Mouse (Mus musculus): ENCODE data around the gene Tmem198b. TPM values are rescaled to one million over a fixed set of nuclear protein-coding genes. Genes with fewer than 3 reads are reported as not detected.
"Not testable (repeated sequence)": the region's sequence is repeated elsewhere in the genome, so short reads cannot be mapped to it uniquely, and the experiment has no call there.

Tmem198b gene
- 1 to 10 TPM; 7.9 to 8.1 TPM for total RNA-seq (2021)
- long read RNA-seq, partial matches to known transcripts, result 0 of 3 reads
- long read RNA-seq, other reads (novel, unspliced or antisense), result 1 of 3 reads

DNA sequence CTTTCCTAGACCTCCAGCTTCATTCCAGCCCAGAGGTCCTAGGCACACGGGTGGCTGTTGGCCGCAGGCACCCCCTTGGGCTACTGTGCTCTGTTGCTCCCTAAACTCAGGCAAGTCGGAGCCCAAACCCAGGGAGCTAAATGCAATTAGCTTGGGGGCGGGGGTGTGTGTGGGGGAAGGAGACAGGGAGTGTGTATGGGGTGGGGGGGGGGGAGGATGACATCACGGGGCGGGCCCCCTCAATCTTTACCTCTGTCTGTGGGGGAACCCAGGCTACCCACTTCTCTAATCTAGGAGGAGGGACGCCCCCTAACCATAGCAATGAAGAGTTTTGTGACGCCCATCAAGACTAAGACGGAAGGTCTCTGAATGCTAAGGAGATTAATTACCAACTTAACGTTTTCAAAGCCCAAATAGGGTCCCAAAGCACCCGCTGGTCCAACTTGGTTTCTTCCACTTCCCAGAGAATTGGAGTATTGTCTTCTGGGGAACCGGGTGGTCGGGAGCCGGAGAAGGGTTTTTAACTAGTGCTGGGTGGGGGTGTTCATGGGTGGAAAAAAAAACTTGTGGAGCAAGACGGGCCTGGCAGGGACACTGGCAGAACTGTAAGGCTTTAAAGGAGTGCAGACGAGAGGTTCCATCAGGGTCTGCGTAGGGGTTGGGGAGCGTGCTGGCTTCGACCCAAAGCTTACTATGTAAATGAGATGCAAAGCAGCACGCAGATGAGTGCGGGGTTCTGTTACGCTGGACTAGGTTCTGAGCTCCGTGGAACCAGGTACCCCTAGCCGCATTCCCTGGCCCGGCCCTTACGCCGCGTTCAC is at the start of gene Tmem198b:
Tmem198b (minus strand) TSS at position 100 of the 821 bp plus-strand sequence.
- peak; percentile 69 to 83 for DNase-seq (ENCODE audit: low spot score in 2 of 2)

DNA sequence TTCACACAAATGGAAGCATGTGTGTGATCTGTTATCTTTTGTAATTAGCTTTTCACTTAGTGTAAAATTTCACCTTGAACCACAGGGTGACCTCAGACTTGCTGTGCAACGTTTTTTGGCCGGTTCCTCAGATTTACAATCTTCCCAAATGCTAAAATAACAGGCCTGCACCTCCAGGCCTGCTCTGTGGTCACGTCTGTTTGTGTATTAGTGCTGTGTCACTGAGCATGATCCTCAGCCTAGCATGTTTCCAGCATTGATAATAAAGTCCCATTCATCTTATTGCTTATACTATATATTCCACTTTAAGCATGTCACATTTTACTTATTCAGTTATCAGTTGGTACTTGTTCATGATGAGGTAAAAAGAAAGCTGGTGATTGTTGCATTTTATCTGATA is 46.2 kb upstream of the Tmem198b start:
- no peak for DNase-seq (ENCODE audit: low spot score in 2 of 2)

DNA sequence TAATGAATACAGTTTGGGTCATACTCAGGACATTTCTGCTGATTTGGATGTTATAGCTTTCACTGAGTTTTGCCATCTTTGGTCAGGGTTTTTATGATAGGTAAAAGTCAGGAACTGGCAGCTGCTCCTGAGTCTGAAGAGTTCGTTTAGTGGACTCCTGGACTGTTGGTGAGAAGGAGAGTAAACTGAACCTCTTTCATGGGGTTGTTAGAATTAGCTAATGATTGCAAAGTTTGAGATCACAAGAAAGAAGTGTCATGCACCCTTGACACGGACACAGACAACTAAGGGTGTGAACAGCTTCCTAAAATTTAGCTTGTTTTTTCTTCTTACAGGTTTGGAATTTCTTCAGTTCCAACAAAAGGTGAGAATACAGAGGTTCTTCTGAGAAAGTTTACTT is 44.3 kb upstream of the Tmem198b start:
- DNase-seq (ENCODE audit: low spot score in 2 of 2), result no peak

DNA sequence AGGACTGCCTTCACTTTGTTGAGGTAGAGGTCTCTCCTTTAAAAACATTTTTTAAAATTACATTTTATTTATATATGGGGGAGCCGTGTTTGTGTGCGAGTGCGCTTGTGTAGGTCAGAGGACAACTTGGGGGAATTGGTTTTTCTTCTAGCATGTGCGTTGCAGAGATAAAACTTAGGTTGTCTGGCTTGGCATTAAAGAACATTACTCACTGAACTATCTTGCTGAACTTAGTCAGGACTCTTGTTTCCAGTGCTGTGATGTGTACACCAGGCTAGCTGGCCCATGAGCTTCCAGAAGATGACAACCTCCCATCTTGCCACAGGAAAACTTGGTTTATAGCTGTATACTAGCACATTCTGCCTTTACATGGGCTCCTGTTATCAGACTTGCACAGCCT is 42.5 kb upstream of the Tmem198b start:
- DNase-seq (ENCODE audit: low spot score in 2 of 2), result no peak

DNA sequence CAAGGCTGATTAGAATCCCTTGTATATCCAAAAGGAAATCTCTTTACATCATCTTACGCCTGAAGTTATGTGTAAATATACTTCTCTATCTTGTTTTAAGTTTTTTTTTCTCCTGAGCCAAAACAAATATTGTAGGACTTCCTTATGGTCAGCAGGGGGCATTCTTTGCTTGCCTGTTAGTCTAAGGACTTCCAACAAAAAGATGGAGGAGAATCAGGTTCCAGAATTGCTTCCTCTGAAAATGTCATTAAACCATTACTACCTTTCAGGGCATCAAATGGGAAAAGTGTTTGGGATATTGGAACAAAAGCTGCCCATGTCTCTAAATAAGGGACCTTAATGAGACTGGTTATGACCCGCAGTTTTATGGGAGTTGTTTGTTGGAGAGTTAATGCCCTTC is 41.3 kb upstream of the Tmem198b start:
- peak in 1 of 2 experiments; percentile 40 for DNase-seq (ENCODE audit: low spot score in 2 of 2)

DNA sequence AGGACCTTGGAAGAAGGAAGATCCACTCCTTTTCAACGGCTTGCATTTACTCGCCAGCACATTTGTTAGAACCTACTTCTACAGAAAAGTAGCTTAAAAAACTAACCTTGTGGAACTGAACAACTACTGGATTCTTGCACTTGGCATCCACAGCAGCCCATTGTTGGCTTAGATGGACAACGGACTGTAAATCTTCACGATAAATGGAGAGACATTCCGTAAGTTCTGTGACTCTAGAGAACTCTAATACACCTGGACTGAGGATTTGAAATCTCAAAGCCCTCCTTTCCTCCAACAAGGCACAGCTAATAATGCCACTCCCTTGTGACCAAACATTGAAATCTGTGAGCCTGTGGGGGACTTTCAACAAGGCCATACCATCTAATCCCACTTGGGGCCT is 39.1 kb upstream of the Tmem198b start:
- no peak for DNase-seq (ENCODE audit: low spot score in 2 of 2)

DNA sequence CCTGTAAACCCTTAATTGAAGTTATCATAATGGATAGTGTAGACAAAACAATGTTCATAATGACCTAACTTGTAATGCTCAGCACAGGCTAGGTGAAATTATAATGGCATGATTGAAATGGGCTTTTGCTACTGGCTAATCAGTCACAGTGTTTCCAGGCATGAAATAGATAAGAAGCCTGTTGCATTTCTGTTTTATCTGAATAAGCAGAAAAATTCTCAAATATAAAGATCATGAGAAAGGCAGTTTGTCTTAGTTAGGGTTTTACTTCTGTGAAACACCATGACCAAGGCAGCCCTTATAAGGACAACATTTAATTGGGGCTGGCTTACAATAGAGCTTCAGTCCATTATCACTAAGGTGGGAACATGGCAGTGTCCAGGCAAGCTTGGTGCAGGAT is 36.4 kb upstream of the Tmem198b start:
- no peak for DNase-seq (ENCODE audit: low spot score in 2 of 2)

DNA sequence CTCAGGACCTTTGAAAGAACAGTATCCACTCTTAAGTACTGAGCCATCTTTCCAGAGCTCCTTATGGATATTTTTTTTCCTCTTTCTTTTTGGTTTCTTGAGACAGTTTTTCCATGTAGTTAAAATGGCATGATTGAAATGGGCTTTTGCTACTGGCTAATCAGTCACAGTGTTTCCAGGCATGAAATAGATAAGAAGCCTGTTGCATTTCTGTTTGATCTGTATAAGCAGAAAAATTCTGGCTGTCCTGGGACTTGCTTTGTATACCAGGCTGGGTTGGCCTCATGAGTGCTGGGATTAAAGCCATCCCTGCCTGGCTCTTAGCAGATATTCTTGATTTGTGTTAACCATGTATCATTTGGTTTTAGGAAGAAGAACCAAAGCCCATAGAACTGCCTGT is 35.3 kb upstream of the Tmem198b start:
- no peak for DNase-seq (ENCODE audit: low spot score in 2 of 2)

DNA sequence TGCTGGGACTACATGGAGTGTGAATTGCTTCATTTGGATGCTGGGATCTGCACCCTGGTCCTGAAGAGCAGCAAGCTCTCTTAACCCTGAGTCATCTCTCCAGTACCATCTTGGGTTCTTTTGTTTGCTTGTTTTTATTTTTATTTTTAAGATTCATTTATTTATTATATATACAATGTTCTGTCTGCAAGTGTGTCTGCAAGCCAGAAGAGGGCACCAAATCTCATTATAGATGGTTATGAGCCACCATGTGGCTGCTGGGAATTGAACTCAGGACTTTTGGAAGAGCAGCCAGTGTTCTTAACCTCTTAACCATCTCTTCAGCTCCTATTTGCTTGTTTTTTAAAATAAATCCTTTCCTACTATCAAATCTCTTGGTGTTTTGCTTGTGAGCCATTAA is 33.2 kb upstream of the Tmem198b start:
- DNase-seq (ENCODE audit: low spot score in 2 of 2), result no peak

DNA sequence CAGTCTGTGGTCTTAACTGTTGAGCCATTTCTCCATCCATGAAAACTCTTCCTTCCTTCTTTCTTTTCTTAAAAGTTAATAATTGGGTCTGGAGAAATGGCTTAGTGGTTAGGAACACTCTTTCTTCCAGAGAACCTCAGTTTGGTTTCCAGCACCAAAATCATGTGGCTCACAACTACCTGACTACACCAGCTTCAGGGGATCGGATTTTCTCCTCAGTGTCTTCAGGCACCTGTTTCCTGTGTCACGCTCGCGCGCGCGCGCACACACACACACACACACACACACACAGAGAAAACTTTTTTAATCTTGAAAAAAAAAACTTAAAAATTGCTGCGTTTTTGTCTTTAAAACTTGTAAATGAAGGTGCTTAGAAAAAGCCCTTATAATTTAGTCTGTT is 19.7 kb upstream of the Tmem198b start:
- DNase-seq (ENCODE audit: low spot score in 2 of 2), result no peak

DNA sequence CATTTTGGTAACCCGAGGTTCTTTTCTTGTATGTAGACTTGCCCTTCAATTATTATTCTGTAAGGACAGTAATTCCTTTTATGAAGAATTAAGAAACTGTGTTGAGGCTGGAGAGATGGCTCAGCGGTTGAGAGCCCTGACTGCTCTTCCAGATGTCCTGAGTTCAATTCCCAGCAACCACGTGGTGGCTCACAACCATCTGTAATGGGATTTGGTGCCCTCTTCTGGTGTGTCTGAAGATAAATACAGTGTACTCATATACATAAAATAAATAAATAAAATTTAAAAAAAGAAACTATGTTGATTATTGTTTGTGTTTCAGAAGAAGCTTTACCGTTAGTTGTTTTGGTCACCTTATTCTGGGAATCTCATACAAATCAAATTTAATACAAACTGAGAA is 18.9 kb upstream of the Tmem198b start:
- not testable (repeated sequence) for DNase-seq (ENCODE audit: low spot score in 2 of 2)

DNA sequence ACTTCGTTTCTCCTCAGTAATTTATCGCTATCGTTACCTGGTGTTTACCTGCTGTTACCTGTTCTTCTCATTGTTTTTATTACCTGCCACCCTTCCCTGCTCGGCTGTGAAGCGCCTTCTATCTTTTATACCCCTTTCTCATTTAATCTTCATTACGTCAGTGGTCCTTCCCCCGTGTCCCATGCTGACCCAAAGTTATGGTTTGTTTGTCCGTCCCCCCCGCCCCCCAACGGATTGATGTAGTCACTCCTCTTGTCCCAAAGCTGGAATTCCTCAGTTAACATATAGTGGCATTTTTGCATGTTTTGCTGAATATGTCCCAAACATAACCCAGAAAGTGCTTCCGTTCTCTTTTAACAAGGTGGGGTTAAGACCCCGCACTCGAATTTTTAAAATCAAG is 18.0 kb upstream of the Tmem198b start:
- DNase-seq (ENCODE audit: low spot score in 2 of 2), result no peak

DNA sequence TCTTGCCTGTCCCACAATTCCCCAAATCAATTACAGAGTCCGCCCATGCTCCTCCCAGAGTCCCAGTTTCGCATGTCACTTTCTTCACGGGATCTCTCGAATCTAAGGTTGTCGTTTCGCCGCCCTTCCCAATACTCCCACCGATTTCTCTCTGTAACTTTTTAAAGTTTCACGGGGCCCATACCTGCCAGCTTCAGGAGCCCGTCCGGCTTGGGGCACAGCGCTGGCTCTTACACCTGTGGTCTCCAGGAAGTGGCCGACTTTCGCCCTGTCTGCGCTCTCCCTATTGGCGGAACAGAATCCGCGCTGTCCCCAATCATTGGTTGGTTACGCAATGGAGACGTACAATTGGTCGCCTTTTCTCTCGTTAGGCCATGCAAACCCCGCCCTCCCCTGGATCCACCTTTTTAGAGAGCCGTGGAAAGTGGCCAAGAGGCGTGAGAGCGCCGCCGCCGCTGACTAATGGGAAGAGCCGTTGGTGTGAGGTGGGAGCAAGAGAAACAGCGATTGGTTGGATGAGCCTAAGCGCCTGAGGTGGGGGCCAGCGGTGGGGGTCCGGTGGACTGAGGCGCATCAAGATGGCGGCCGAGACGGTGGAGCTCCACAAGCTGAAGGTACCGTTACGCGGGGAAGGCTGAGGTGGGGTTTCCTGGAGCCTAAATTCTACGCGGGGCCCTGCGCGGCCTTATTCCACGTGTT is 17.3 kb upstream of the Tmem198b start, which contains the start of gene Ormdl2:
Ormdl2 (minus strand) TSS at position 288 of the 699 bp plus-strand sequence.
- DNase-seq (ENCODE audit: low spot score in 2 of 2), result peak; percentile 99 to 100

DNA sequence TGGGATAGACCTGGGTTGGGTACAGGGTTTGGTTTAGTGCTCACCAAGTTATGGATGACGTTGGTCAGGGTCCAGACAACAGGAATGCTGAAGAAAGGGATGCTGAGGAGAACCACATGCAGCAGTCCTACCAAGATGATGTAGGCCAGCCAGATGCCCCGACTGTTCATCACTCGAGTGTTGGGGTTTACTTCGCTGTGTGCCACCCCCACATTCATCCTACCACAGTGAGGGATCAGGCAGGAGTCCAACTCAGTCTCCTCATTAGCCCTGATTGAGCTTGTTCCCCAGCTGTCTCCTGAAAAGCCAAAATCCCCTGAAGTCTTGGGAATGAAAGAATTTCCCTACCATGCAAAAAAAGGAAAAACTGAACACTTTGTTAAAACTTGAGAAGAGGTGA is 16.0 kb upstream of the Tmem198b start:
- DNase-seq (ENCODE audit: low spot score in 2 of 2), result peak; percentile 42 to 69

DNA sequence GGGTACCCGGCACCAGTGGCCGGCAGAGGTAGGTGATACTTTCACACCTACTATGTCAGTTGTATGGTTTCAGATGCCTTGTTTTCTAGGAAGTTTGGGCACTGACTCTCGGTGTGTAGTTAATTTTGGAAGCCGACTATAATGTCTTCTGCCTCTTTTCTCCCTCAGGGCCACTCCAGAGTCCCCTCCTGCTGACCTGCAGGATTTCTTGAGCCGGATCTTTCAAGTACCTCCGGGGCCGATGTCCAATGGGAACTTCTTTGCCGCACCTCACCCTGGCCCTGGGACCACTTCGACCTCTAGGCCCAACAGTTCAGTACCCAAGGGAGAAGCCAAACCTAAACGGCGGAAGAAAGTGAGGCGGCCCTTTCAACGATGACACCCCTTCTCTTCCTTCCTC is 12.9 kb upstream of the Tmem198b start, which contains the start of gene Sarnp:
Sarnp (plus strand) TSS at position 301 of the 400 bp plus-strand sequence.
- DNase-seq (ENCODE audit: low spot score in 2 of 2), result no peak

DNA sequence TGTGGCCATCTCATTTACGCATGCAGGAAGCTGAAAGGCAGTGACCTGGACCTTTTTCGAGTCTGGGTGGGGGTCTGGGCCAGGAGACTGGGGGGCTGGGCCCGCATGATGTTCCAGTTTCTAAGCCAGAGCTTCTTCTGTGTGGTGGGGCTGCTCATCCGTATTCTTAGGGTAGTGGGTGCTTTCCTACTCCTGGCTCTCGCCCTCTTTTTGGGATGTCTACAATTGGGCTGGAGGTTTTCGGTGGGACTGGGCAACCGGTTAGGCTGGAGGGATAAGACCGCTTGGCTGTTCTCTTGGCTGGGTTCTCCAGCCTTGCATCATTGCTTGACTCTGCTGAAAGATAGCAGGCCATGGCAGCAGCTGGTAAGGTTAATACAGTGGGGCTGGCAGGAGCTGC is 2.8 kb upstream of the Tmem198b start:
- DNase-seq (ENCODE audit: low spot score in 2 of 2), result no peak

DNA sequence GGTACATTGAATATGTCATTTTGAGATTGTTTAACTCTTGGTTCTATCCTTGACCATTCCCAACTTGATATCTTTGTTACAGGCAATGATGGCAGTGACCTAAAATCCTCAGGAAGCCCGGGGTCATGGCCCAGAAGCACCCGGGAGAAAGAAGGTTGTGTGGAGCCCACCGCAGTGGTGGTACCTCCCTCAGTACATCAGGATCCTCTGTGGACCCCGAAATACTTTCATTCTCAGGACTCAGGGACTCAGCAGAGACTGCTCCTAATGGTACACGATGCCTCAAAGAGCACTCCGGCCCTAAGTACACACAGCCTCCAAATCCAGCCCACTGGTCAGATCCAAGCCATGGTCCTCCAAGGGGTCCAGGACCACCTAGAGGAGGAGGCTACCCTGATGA is 1.9 kb upstream of the Tmem198b start:
- no peak for DNase-seq (ENCODE audit: low spot score in 2 of 2)

DNA sequence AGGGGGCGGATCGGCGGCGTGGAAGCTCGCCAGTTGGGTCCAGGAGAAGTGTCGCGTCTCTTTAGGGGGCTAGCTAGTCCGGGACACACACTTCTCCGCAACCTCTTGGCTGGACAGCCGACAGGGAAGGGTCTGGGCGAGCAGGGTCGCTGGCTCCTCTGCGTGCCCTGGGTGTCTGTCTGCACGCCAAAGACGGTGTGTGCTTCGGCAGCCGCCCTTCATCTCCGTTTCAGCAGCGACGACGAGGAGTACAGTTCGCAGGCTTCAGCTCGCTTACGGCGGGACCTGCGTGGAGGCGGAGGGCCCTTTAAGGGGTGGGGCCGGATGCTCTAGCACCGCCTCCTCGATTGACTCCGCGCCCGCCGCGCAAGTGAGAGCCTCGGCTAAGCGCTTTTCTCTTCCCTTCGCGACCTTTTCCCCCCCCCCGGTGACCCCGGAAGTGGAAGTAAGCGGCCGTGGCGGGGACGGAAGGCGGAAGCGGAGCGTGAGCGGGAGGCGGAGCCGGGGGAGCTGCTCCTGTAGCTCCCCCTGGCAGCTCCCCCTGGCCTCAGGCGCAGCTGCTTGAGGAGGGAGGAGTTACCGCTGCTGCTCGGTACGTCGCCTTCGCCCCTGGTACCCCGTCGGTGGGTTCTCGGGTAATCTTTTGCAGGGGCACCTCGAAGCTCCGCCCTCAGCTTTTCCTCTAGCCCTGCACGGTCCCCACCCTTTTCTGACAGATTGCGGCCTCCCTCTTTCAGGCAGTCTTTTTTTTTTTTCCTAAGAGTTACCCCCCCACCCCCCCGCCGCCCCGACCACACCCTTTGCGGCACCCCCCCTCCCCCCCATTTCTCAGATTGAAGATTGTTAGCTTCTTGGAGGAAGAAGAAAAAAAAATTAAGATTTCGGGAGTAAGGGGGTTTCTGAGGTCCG is 1.2 kb upstream of the Tmem198b start:
- DNase-seq (ENCODE audit: low spot score in 2 of 2), result peak; percentile 95 to 96

DNA sequence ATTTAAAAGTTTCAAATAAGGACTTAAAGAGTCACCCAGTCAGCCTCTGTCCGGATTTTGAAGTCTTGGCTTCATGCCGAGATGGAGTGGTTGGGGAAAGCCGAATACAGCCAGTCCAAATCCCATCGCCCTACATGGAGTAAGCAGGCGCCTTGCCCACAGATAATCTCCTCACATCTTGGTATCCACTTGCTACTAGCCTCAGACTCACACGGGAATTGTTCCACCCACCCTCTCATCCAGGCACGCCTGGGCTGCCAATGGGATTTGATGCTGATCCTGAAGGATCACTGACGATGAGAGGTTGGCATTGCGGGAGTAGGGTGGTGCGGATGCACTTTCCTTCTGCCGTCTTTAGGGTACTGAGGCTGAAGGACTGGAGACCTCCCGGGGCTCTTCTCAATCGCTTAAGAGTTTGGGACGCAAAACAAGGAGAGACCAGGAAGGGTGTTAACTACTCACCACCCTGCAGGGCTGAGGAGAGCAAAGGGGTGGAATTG is 349 bp downstream of the Tmem198b start, which contains the start of gene Dnajc14:
Dnajc14 (plus strand) TSS at position 292 of the 500 bp plus-strand sequence.
- peak; percentile 74 to 77 for DNase-seq (ENCODE audit: low spot score in 2 of 2)

DNA sequence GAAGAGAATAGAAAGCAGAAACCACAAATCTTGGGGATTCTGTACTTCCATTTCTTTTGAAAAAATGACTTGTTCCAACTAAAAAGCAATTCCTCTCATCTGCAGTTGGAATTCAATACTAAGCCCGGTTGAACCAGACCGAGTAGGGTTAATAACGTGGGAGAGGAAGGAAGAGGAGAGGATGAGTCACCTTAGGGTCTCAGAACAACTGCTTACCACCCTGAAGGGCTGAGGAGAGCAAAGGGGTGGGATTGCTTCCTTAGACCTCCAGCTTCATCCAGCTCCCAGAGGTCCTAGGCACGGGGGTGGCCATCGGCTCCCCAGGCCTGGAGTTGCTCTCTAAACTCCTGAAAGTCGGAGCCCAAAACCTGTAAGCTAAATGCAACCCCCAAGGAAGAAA is 809 bp downstream of the Tmem198b start:
- DNase-seq (ENCODE audit: low spot score in 2 of 2), result no peak

DNA sequence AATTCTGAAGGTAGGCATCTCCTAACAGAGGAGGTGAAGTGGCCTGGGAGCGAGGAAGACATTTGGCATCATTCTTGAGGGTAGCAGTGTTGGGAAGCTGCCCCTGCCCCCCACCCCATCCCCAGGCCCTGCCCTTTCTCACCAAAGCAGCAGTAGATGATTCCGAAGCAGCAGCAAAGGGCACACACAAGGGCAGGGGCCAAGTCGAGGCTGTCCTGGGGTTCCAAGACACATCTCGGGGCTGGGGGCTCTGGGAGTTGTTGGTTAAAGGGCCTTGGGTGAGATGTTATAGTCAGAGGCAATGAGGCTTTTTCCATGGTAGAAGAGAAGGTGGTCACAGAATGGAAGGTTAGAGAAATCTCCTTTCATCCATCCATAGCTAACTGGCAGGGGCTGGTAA is 1.2 kb downstream of the Tmem198b start:
- DNase-seq (ENCODE audit: low spot score in 2 of 2), result no peak
